Comparison of ENCODE assay signal across 26 mouse cellular contexts in the genomic region with DNA sequence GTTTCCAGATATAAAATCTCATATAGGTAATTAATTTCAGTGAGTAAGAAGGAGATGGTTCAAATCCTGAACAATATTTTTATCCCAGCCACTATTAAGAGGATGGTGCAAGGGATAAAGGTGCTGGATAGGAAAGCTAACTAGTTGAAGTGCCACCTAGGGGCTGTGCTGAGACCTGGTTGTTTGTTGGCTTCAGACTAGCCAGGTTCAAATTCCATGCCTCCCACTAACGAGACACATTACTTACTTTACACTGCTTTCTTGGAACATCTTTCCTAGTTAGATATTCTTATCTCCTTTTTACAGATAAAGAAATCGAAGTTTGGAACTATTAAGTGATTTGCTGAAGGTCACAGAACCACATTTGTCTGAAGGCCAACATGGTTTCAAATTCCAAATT. TPM values are rescaled to one million over a fixed set of nuclear protein-coding genes. Genes with fewer than 3 reads are reported as not detected.
"Had no signal": no experiment of that assay in that cellular context is flagged by ENCODE, and none has a peak within 500 bp of the region (broad histone marks: within the 10 kb centered on the region; RNA-seq: fewer than 3 reads in every experiment).

No protein-coding gene starts in this region.

- H3K4me3 ChIP-seq: heart, adult 2 months; heart, embryonic 13.5 days; heart, embryonic 15.5 days; hindbrain, embryonic 13.5 days; hindbrain, embryonic 15.5 days; kidney, embryonic 15.5 days; limb, embryonic 13.5 days; limb, embryonic 15.5 days; liver, embryonic 13.5 days; liver, embryonic 15.5 days had no signal

- H3K9ac ChIP-seq: heart, embryonic 13.5 days; heart, embryonic 15.5 days; hindbrain, embryonic 13.5 days; hindbrain, embryonic 15.5 days; kidney, embryonic 15.5 days; limb, embryonic 13.5 days; limb, embryonic 15.5 days; liver, embryonic 13.5 days; liver, embryonic 15.5 days had no signal

- H3K27me3 ChIP-seq: heart, embryonic 13.5 days; heart, embryonic 15.5 days; hindbrain, embryonic 13.5 days; hindbrain, embryonic 15.5 days; limb, embryonic 13.5 days; limb, embryonic 15.5 days; liver, embryonic 13.5 days; liver, embryonic 15.5 days had no signal

- H3K36me3 ChIP-seq: heart, embryonic 13.5 days; heart, embryonic 15.5 days; hindbrain, embryonic 13.5 days; hindbrain, embryonic 15.5 days; kidney, embryonic 15.5 days; limb, embryonic 13.5 days; limb, embryonic 15.5 days; liver, embryonic 13.5 days; liver, embryonic 15.5 days had no signal

- H3K4me1 ChIP-seq: heart, embryonic 13.5 days; heart, embryonic 15.5 days; hindbrain, embryonic 13.5 days; hindbrain, embryonic 15.5 days; kidney, embryonic 15.5 days; limb, embryonic 13.5 days; limb, embryonic 15.5 days; liver, embryonic 13.5 days; liver, embryonic 15.5 days had no signal

- H3K27ac ChIP-seq: heart, adult 2 months; heart, embryonic 13.5 days; heart, embryonic 15.5 days; hindbrain, embryonic 13.5 days; hindbrain, embryonic 15.5 days; hindbrain, postnatal 0 days; kidney, embryonic 15.5 days; kidney, postnatal 0 days; limb, embryonic 13.5 days; limb, embryonic 15.5 days; liver, embryonic 13.5 days; liver, embryonic 15.5 days had no signal

- DNase-seq: gastrocnemius, postnatal 14 days; gastrocnemius, postnatal 36 days; heart, adult 11 months; heart, adult 2 months; heart, postnatal 14 days; heart, postnatal 36 days; kidney, adult 18-20 months; kidney, adult 9 months; kidney, postnatal 14 days; layer of hippocampus, adult 9-11 months; layer of hippocampus, postnatal 36 days; left cerebral cortex, postnatal 4 days; liver, embryonic 13.5 days had no signal

- ATAC-seq: hindbrain, postnatal 0 days had no signal

- H3K9me3 ChIP-seq: heart, embryonic 13.5 days; heart, embryonic 15.5 days; hindbrain, embryonic 13.5 days; hindbrain, embryonic 15.5 days; kidney, embryonic 15.5 days; limb, embryonic 13.5 days; limb, embryonic 15.5 days; liver, embryonic 13.5 days; liver, embryonic 15.5 days had no signal

- H3K4me2 ChIP-seq: heart, embryonic 11.5 days; heart, embryonic 13.5 days; heart, embryonic 15.5 days; hindbrain, embryonic 13.5 days; hindbrain, embryonic 15.5 days; kidney, embryonic 15.5 days; limb, embryonic 13.5 days; limb, embryonic 15.5 days; liver, embryonic 11.5 days; liver, embryonic 13.5 days; liver, embryonic 15.5 days had no signal

RNA-seq across cellular contexts. Expression of a gene that starts 4.3 kb away (rescaled TPM):
- polyA plus RNA-seq: large intestine, adult 2 months; liver, embryonic 15.5 days had no signal
